Mouse (Mus musculus): ENCODE measurements around the gene Tnfaip8l3.

GRCm38 (mm10) chr9:53994528-53994927, 73.7 kb downstream of the Tnfaip8l3 start:
- TF ChIP-seq CTCF (IDR thresholded peaks at IDR 0.05; ENCODE audit: low read depth) (no peak), EP300 (IDR thresholded peaks at IDR 0.05; ENCODE audit: low read depth) (no peak)
